Mouse (Mus musculus) lung, adult 2 months (tissue): ENCODE measurements around the gene Foxn1.

ENCODE experiments used
- CTCF ChIP-seq: fragments of 200-500 bp; IDR thresholded peaks from 2 replicates; pipeline ENCODE4 v1.5.1; 2011; ENCODE audit warnings: mild to moderate bottlenecking, low read length, control low read depth; ENCODE audit not compliant: insufficient read depth
- POLR2A ChIP-seq: fragments of 200-500 bp; IDR thresholded peaks from 2 replicates; pipeline ENCODE4 v1.6.1; 2011; ENCODE audit warnings: low read depth, mild to moderate bottlenecking, control low read depth, low read length, borderline replicate concordance; ENCODE audit errors: extremely low read depth

DNA sequence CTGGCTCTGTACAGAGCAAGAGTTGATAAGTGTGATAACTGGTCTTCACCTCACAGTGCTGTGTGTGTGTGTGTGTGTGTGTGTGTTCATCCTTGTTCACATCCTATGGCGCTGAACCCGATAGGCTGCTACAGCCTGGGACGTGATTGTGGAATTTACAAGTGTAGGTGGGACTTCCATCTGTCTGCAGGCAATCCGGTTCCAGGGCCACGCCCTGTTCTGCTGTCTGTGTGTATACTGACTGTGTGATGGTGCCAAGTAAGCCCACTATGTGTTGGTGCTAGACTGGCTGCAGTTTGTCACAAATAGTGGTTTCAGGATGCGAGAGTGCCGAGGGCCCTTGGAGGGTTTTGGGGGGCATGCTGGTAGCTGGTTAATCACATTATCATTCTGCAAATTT lies 4.1 kb downstream of the Foxn1 start:
- TF ChIP-seq POLR2A = no peak
- no peak for TF ChIP-seq CTCF
